Mouse (Mus musculus) C2C12 (cell line): ENCODE results near the gene Atrip. TPM values are rescaled to one million over a fixed set of nuclear protein-coding genes. Genes with fewer than 3 reads are reported as not detected.

Source experiments
- H3K27me3 ChIP-seq: one replicate; pipeline ENCODE4 v1.6.1; 2011; ENCODE audit not compliant: control insufficient read depth, insufficient read depth, insufficient read length
- H3K36me3 ChIP-seq: one replicate; pipeline ENCODE4 v1.6.1; 2011; ENCODE audit not compliant: control insufficient read depth, insufficient read depth
- H3K4me3 ChIP-seq: one replicate; pipeline ENCODE4 v1.5.1; 2011; ENCODE audit warnings: mild to moderate bottlenecking, control low read depth; ENCODE audit not compliant: poor library complexity, insufficient read depth, severe bottlenecking
- H3K79me2 ChIP-seq: one replicate; pipeline ENCODE4 v1.6.1; 2011; ENCODE audit not compliant: control insufficient read depth, insufficient read depth
- H3K79me3 ChIP-seq: one replicate; pipeline ENCODE4 v1.6.1; 2011; ENCODE audit warnings: low read depth, control low read depth
- H3ac ChIP-seq: one replicate; pipeline ENCODE3; 2011; ENCODE audit warnings: low read depth; ENCODE audit not compliant: control insufficient read depth, insufficient read length
- CEBPB ChIP-seq: IDR thresholded peaks from one replicate; pipeline ENCODE4 v1.6.1; 2011; ENCODE audit warnings: low read depth, mild to moderate bottlenecking, control low read depth, moderate library complexity
- CTCF ChIP-seq: IDR thresholded peaks from one replicate; pipeline ENCODE4 v1.5.1; 2011; ENCODE audit not compliant: control insufficient read depth, insufficient read depth, insufficient read length
- FOSL1 ChIP-seq: IDR thresholded peaks from one replicate; pipeline ENCODE4 v1.8.0; 2011; ENCODE audit warnings: mild to moderate bottlenecking, low read length; ENCODE audit not compliant: poor library complexity, insufficient read depth, severe bottlenecking
- MAX ChIP-seq: IDR thresholded peaks from one replicate; pipeline ENCODE4 v1.6.1; 2011; ENCODE audit warnings: mild to moderate bottlenecking, control low read depth
- MYOD1 ChIP-seq: IDR thresholded peaks from one replicate; pipeline ENCODE4 v1.6.1; 2011; ENCODE audit warnings: low read depth; ENCODE audit not compliant: control insufficient read depth, insufficient read length
- MYOG ChIP-seq: IDR thresholded peaks from one replicate; pipeline ENCODE4 v1.6.1; 2011; ENCODE audit not compliant: control insufficient read depth, insufficient read length; ENCODE audit errors: extremely low read depth
- USF1 ChIP-seq: IDR thresholded peaks from one replicate; pipeline ENCODE4 v1.6.1; 2011; ENCODE audit warnings: low read depth, mild to moderate bottlenecking, control low read depth, moderate library complexity
- polyA plus RNA-seq: library from polyadenylated mRNA; unstranded; fragments of >200 nt; fragmentation: generic; extraction: Trizol; gene quantifications from one replicate; pipeline ENCODE4 v1.2.1, GENCODE M21; 2012; ENCODE audit warnings: missing spikeins

Atrip gene
- polyA plus RNA-seq, 1 experiment, result 11.4 TPM

GRCm38 (mm10) chr9:109118106-109118505 is 44.2 kb upstream of the Atrip start:
- Histone ChIP-seq H3ac (no peak overlapping the region), H3K4me3 (no peak overlapping the region), H3K36me3 (peaks cover 7% of the 10 kb centered on the region), H3K27me3 (no peaks in the 10 kb centered on the region), H3K79me3 (no peaks in the 10 kb centered on the region), H3K79me2 (no peaks in the 10 kb centered on the region)
- no peak for TF ChIP-seq MYOD1
- no peak for TF ChIP-seq CTCF
- TF ChIP-seq MAX, result no peak
- no peak for TF ChIP-seq USF1
- no peak for TF ChIP-seq MYOG

DNA sequence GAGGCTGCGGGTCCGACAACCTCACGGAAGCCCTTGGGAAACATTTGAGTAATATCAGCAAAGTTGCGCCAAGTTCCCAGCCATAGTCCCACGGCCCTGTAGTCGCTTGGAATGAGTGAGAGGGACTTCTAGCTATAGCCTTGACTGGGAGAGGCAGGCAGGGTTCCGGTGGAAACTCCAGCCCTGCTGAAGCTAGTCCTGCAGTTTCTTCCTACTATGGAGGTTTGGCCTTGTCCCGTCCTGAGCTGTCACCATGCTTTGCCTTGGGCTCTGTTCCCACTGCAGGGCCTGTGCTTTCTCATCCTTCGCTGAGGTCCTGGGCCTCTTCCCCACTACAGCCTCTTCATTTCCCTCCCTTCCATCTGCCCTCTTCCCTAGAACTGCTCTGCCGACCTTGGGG is 42.3 kb upstream of the Atrip start:
- Histone ChIP-seq H3K79me3 (no peaks in the 10 kb centered on the region), H3ac (no peak overlapping the region), H3K79me2 (no peaks in the 10 kb centered on the region), H3K4me3 (no peak overlapping the region), H3K36me3 (peaks cover 7% of the 10 kb centered on the region), H3K27me3 (no peaks in the 10 kb centered on the region)
- no peak for TF ChIP-seq MAX
- no peak for TF ChIP-seq FOSL1
- no peak for TF ChIP-seq CEBPB
- TF ChIP-seq USF1, result no peak
- TF ChIP-seq CTCF, result no peak
- no peak for TF ChIP-seq MYOD1
- no peak for TF ChIP-seq MYOG

GRCm38 (mm10) chr9:109114871-109115270 is 40.9 kb upstream of the Atrip start:
- Histone ChIP-seq H3K79me2 (no peaks in the 10 kb centered on the region), H3K79me3 (no peaks in the 10 kb centered on the region), H3ac (no peak overlapping the region), H3K36me3 (peaks cover 7% of the 10 kb centered on the region), H3K27me3 (no peaks in the 10 kb centered on the region), H3K4me3 (no peak overlapping the region)
- TF ChIP-seq MAX (no peak), CEBPB (no peak), CTCF (no peak), FOSL1 (no peak), MYOG (no peak), MYOD1 (no peak), USF1 (no peak)

DNA sequence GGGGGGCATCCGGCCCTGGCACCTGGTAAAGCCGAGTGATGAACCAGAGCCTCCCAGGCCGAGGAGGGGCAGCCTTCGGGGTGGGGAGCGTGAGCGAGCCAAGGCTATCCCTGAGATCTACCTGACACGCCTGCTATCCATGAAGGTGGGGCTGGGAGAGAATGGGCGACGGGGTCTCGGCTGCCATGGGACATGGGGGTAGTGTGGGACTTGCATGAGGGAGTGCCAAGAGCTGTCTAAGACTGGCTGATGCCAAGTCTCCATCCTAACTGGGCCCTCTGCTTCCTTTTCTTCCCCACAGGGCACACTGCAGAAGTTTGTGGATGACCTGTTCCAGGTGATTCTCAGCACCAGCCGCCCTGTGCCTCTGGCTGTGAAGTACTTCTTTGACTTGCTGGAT is 40.4 kb upstream of the Atrip start:
- Histone ChIP-seq H3K27me3 (no peaks in the 10 kb centered on the region), H3K36me3 (peaks cover 7% of the 10 kb centered on the region)

GRCm38 (mm10) chr9:109113331-109113730 is 39.4 kb upstream of the Atrip start:
- H3K36me3 ChIP-seq, result peaks cover 7% of the 10 kb centered on the region
- TF ChIP-seq MAX, result no peak
- no peak for TF ChIP-seq CEBPB
- TF ChIP-seq MYOG, result no peak
- no peak for TF ChIP-seq CTCF
- no peak for TF ChIP-seq MYOD1
- no peak for TF ChIP-seq USF1
- TF ChIP-seq FOSL1, result no peak
- no peaks in the 10 kb centered on the region for H3K79me2 ChIP-seq
- H3K27me3 ChIP-seq, result no peaks in the 10 kb centered on the region
- H3K4me3 ChIP-seq, result no peak overlapping the region
- no peak overlapping the region for H3ac ChIP-seq
- H3K79me3 ChIP-seq, result no peaks in the 10 kb centered on the region

More for the DNA sequence above, 40.4 kb upstream of the Atrip start:
- no peak for TF ChIP-seq MYOD1
- no peak for TF ChIP-seq FOSL1
- no peak for TF ChIP-seq CTCF
- TF ChIP-seq USF1, result no peak
- TF ChIP-seq MAX, result no peak
- no peak for TF ChIP-seq MYOG
- TF ChIP-seq CEBPB, result no peak
- Histone ChIP-seq H3ac (no peak overlapping the region), H3K79me2 (no peaks in the 10 kb centered on the region), H3K79me3 (no peaks in the 10 kb centered on the region), H3K4me3 (no peak overlapping the region)

DNA sequence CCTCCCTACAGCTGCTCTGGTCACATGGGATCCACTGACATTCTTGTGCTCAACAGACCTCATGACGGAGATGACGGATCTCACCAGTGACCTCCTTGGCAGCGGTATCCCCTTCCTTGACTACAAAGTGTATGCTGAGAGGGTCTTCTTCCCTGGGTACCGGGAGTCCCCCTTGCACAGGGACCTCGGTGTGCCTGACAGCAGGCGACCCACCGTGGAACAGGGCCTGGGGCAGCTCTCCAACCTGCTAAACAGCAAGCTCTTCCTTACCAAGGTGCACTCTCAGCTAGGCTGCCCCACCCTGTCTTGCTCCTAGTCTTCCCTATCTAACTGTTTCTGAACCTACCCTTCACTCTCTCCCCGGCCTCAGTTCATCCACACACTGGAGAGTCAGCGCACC is 37.7 kb upstream of the Atrip start:
- no peaks in the 10 kb centered on the region for H3K79me3 ChIP-seq
- H3K4me3 ChIP-seq, result no peak overlapping the region
- no peak overlapping the region for H3ac ChIP-seq
- no peaks in the 10 kb centered on the region for H3K79me2 ChIP-seq
- TF ChIP-seq MYOG (no peak), FOSL1 (no peak), MYOD1 (no peak), CEBPB (no peak), USF1 (no peak), CTCF (no peak), MAX (no peak)
- no peaks in the 10 kb centered on the region for H3K27me3 ChIP-seq
- H3K36me3 ChIP-seq, result peaks cover 7% of the 10 kb centered on the region
